Mouse (Mus musculus): Measurements from ENCODE around the gene Coro7. TPM values are rescaled to one million over a fixed set of nuclear protein-coding genes. Genes with fewer than 3 reads are reported as not detected.
"Not testable (repeated sequence)": the region's sequence is repeated elsewhere in the genome, so short reads cannot be mapped to it uniquely, and the experiment has no call there.

Coro7 gene
- polyA plus RNA-seq, 1 experiment from 2014 or later = 24.3 TPM

- peaks cover 13% of the 10 kb centered on the region for H3K4me1 ChIP-seq
- H3K36me3 ChIP-seq = no peaks in the 10 kb centered on the region
- no peak for ATAC-seq (ENCODE audit: low FRiP score)
- H3K9me3 ChIP-seq (replicated peaks) = no peaks in the 10 kb centered on the region
- no peaks in the 10 kb centered on the region for H3K27me3 ChIP-seq
- no peak overlapping the region for H3K9ac ChIP-seq
- H3K4me3 ChIP-seq = no peak overlapping the region
- H3K4me2 ChIP-seq (replicated peaks) = no peak overlapping the region
- no peak overlapping the region for H3K27ac ChIP-seq
- 78% methylated on average over 3 of the region's 3 CpGs for WGBS
Measured at GRCm38 (mm10) chr16:4583807-4584206, 95.8 kb downstream of the Coro7 start.

GRCm38 (mm10) chr16:4581179-4581578, 98.4 kb downstream of the Coro7 start:
- H3K27ac ChIP-seq; H3K4me1 ChIP-seq; H3K9ac ChIP-seq; H3K4me2 ChIP-seq (replicated peaks); H3K9me3 ChIP-seq (replicated peaks); H3K4me3 ChIP-seq; ATAC-seq (ENCODE audit: low FRiP score); H3K27me3 ChIP-seq; H3K36me3 ChIP-seq: not testable (repeated sequence)
- 96% methylated on average over 3 of the region's 4 CpGs for WGBS

GRCm38 (mm10) chr16:4578630-4579029, 100.9 kb downstream of the Coro7 start:
- 78% methylated on average over 7 of the region's 7 CpGs for WGBS
- H3K4me2 ChIP-seq (replicated peaks) = no peak overlapping the region
- no peak overlapping the region for H3K4me3 ChIP-seq
- no peaks in the 10 kb centered on the region for H3K36me3 ChIP-seq
- H3K9ac ChIP-seq = no peak overlapping the region
- H3K27me3 ChIP-seq = no peaks in the 10 kb centered on the region
- no peaks in the 10 kb centered on the region for H3K4me1 ChIP-seq
- H3K9me3 ChIP-seq (replicated peaks) = no peaks in the 10 kb centered on the region
- no peak for ATAC-seq (ENCODE audit: low FRiP score)
- H3K27ac ChIP-seq = no peak overlapping the region

GRCm38 (mm10) chr16:4576873-4577272, 102.7 kb downstream of the Coro7 start:
- H3K27ac ChIP-seq = no peak overlapping the region
- ATAC-seq (ENCODE audit: low FRiP score) = no peak
- H3K9ac ChIP-seq = no peak overlapping the region
- no peak overlapping the region for H3K4me3 ChIP-seq
- no peaks in the 10 kb centered on the region for H3K27me3 ChIP-seq
- no peak overlapping the region for H3K4me2 ChIP-seq (replicated peaks)
- no peaks in the 10 kb centered on the region for H3K4me1 ChIP-seq
- H3K9me3 ChIP-seq (replicated peaks) = no peaks in the 10 kb centered on the region
- no peaks in the 10 kb centered on the region for H3K36me3 ChIP-seq
- whole genome bisulfite sequencing = 55% methylated on average over 2 of the region's 2 CpGs

Other genes with a start within 250 kb of the Coro7 start
- 25.8 and 36.5 TPM in 2 replicates for gene Srl, start 138.0 kb downstream of the Coro7 start, polyA plus RNA-seq (2016; fragmentation: Nextera tagmentation; extraction: Ambion mirVana)
- 13.1 and 13.8 TPM in 2 replicates for gene Tfap4, start 119.9 kb downstream of the Coro7 start, polyA plus RNA-seq (2016; fragmentation: Nextera tagmentation; extraction: Ambion mirVana)
- gene Glis2, start 85.1 kb downstream of the Coro7 start, polyA plus RNA-seq (2016; fragmentation: Nextera tagmentation; extraction: Ambion mirVana) = 34.0 and 34.3 TPM in 2 replicates
- gene Pam16, start 54.8 kb downstream of the Coro7 start, polyA plus RNA-seq (2016; fragmentation: Nextera tagmentation; extraction: Ambion mirVana) = 112 and 119 TPM in 2 replicates
- 16.3 and 18.0 TPM in 2 replicates for gene Vasn, start 39.8 kb downstream of the Coro7 start, polyA plus RNA-seq (2016; fragmentation: Nextera tagmentation; extraction: Ambion mirVana)
- gene Dnaja3, start 39.8 kb downstream of the Coro7 start, polyA plus RNA-seq (2016; fragmentation: Nextera tagmentation; extraction: Ambion mirVana) = 56.2 and 56.9 TPM in 2 replicates
- gene Nmral1, start 39.6 kb upstream of the Coro7 start, polyA plus RNA-seq (2016; fragmentation: Nextera tagmentation; extraction: Ambion mirVana) = 89.8 and 102 TPM in 2 replicates
- gene Hmox2, start 46.6 kb upstream of the Coro7 start, polyA plus RNA-seq (2016; fragmentation: Nextera tagmentation; extraction: Ambion mirVana) = 81.5 and 86.2 TPM in 2 replicates
- gene Cdip1, start 110.5 kb upstream of the Coro7 start, polyA plus RNA-seq (2016; fragmentation: Nextera tagmentation; extraction: Ambion mirVana) = 95.6 and 99.1 TPM in 2 replicates
- 0.53 and 0.63 TPM in 2 replicates for gene 4930562C15Rik, start 155.6 kb upstream of the Coro7 start, polyA plus RNA-seq (2016; fragmentation: Nextera tagmentation; extraction: Ambion mirVana)
- 38.8 and 40.6 TPM in 2 replicates for gene Ubald1, start 200.5 kb upstream of the Coro7 start, polyA plus RNA-seq (2016; fragmentation: Nextera tagmentation; extraction: Ambion mirVana)
- 91.1 and 94.0 TPM in 2 replicates for gene Mgrn1, start 206.5 kb upstream of the Coro7 start, polyA plus RNA-seq (2016; fragmentation: Nextera tagmentation; extraction: Ambion mirVana)